Mouse (Mus musculus) brown adipose tissue, adult 24 weeks (tissue): ENCODE results near the gene Rsl24d1. TPM values are rescaled to one million over a fixed set of nuclear protein-coding genes. Genes with fewer than 3 reads are reported as not detected.
A peak's percentile ranks its signal among the peaks of the same experiment; 100 is the strongest.
"Not testable (repeated sequence)": the region's sequence is repeated elsewhere in the genome, so short reads cannot be mapped to it uniquely, and the experiment has no call there.

Source experiments
- H3K27ac ChIP-seq: fragments of 200-500 bp; replicated peaks from 2 replicates; pipeline ENCODE4 v1.5.1; 2012; ENCODE audit warnings: low read depth, mild to moderate bottlenecking, low read length
- H3K4me1 ChIP-seq: fragments of 200-500 bp; 2 replicates; pipeline ENCODE4 v1.6.1; 2012; ENCODE audit warnings: low read length, mixed read lengths; ENCODE audit not compliant: control insufficient read depth, insufficient read depth, insufficient read length
- H3K4me3 ChIP-seq: fragments of 200-500 bp; 2 replicates; pipeline ENCODE4 v1.5.1; 2012; ENCODE audit warnings: low read depth, mild to moderate bottlenecking, low read length, moderate library complexity; ENCODE audit not compliant: insufficient read depth
- polyA plus RNA-seq: library from polyadenylated mRNA; stranded (reverse); fragments of >200 nt; gene quantifications from 2 replicates; pipeline ENCODE4 v1.2.4, GENCODE M21; 2012; ENCODE audit not compliant: missing spikeins, insufficient read depth, insufficient read length

Gene Rsl24d1
- 31.8 and 39.1 TPM in 2 replicates for polyA plus RNA-seq

DNA sequence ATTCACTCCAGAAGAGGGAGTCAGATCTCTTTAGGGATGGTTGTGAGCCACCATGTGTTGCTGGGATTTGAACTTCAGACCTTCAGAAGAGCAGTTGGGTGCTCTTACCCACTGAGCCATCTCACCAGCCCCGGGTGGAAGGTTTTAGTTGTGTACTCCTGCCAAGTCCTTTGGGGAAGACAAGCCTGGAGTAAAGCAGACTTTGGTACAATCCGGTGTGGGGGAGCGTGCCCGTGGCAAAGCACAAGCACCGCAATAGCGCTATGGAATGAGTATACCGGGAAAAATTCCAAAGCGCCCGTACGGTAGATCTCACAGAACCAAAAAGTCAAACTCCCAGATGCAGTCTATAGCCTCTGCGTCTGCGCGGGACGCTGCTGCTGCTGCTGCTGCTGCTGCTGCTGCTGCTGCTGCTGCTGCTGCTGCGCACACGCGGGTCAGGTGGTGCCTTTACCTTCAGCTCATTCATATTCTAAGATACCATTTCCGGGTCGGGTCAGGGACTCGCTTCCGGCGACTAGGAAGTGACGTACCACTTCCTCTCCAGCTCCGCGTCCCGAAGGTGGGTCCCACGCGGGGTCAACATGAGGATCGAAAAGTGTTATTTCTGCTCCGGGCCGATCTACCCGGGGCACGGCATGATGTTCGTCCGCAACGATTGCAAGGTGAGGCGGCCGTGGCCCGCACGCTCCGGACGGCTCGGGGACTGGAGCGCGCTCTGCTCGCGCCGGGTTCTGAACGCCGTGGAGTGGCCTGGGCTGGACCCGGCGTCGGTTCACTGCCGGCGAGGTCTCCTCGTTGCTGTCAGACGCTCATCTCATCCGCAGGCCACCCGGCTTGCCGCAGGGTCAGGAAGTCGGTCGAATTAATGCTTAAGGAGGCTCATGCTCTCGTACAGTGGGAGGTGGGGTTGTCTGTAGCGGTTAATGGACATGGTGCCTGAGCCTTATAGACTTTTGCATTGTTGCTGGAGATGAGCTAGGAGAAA is at the start of gene Rsl24d1:
Gene Rsl24d1 (plus strand): TSS at position 508 of the 988 bp plus-strand sequence.
- H3K27ac ChIP-seq, result peak within 1 kb of the TSS; percentile 57
- H3K4me1 ChIP-seq, result no peaks in the 10 kb centered on the region; the same call in 1 of the 2 replicates
- H3K4me3 ChIP-seq, result peak within 1 kb of the TSS; percentile 87

DNA sequence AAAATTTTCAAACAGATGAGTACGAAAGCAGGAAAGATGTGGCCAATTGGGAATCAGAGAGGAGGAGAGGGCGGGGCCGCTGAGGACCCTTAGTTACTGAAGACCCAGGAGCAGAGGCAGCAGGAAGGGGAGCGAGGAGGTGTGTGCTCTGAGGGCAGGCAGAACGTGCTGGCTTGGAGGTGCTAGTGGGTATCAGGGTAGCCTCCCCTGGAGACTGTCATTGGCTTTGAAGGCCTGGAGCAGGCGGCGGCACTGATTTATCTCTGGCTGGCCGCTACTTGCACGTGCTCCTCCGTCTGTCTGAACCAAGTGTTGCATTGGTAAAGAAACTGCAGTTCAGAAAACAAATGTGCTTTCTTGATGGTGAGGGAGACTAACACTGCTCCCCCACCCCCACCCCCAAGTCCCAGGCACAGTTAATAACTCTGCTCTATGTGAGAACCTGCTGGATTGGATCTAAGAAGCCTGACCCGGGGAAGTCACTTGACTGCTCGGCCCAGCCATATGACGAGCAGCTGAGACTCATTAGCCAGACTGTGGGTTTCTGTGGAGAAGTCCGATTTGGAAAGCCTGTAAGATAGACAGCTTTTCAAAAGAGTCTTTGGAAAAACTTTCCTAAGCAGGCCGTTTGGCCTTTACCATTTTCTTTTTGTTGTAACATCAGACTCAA is 49.5 kb upstream of the Rsl24d1 start:
- Histone ChIP-seq H3K4me1 (no peaks in the 10 kb centered on the region), H3K27ac (no peak overlapping the region), H3K4me3 (no peak overlapping the region)

DNA sequence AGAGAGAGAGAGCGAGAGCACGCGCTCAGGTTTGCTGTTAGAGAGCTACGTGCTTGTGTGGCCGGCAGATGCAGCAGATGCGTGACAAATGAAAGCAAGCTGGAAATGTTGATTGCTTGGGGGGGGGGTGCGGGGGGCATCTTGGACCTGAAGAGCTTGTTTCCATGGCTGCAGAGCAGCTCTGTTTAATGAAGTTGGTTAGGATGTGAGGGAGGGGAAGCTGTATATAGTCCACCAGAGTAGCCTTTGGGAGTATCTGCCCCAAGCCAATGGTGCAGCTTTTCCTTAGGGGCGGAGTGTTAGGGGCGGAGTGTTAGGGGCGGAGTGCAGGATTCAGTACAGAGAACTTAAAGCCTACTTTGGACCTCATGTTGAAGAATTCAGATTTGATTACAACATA is 46.1 kb upstream of the Rsl24d1 start:
- Histone ChIP-seq H3K4me1 (no peaks in the 10 kb centered on the region), H3K27ac (no peak overlapping the region), H3K4me3 (0 out of 2 replicates have a peak overlapping the region, but pooled peaks have one; percentile 3)

DNA sequence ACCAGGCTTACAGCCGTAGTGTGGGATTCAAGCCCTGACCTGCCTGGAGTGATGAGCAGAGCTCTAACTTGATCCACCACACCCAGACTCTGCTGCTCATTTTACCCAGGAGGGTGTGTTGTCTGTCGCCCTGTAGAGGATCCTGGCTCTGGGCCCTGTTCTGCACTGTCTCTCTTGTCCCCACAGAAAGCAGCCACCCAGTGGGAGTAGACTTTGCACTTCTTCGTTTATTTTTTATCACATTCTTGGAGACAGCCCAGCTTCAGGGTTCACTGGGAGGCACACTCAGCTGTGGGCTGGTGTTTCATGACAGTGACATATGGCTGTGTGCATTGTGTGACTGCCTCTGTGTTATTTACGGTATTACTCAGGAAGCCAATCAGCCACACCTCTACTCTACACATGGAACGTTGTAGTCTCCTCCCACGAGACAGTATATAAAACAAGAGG is 45.0 kb upstream of the Rsl24d1 start:
- Histone ChIP-seq H3K27ac (no peak overlapping the region), H3K4me3 (no peak overlapping the region), H3K4me1 (no peaks in the 10 kb centered on the region)

DNA sequence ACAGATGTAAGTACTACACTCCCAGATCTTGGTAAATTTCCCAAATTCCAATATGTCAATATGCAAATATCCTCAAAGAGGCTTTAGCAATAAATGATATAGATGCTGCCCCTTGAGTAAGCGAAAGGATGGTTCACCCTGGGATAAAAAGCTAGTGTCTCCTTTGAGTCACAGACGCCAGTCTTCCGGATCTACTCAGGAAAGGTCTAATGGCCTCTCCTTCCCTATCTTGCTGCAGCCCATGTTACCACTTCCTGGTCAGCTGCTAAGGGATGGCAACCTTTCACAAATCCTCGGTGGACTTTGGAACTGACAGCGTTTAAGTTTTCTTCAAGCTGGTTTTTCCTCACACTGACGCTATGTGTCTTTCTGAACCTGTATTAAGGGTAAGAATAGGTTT is 44.5 kb upstream of the Rsl24d1 start:
- no peak overlapping the region for H3K27ac ChIP-seq

GRCm38 (mm10) chr9:73070971-73071659 is 42.1 kb upstream of the Rsl24d1 start:
- Histone ChIP-seq H3K4me1 (no peaks in the 10 kb centered on the region), H3K4me3 (no peak overlapping the region), H3K27ac (no peak overlapping the region; the same call in 1 of the 2 replicates)

More for the DNA sequence above, 44.5 kb upstream of the Rsl24d1 start:
- no peak overlapping the region for H3K4me3 ChIP-seq
- no peaks in the 10 kb centered on the region for H3K4me1 ChIP-seq

GRCm38 (mm10) chr9:73072426-73072825 is 40.8 kb upstream of the Rsl24d1 start:
- no peak overlapping the region for H3K27ac ChIP-seq
- H3K4me1 ChIP-seq, result no peaks in the 10 kb centered on the region
- H3K4me3 ChIP-seq, result no peak overlapping the region

- Histone ChIP-seq H3K4me1 (no peaks in the 10 kb centered on the region), H3K4me3 (no peak overlapping the region), H3K27ac (no peak overlapping the region)
These were observed 40.1 kb upstream of the Rsl24d1 start for GRCm38 (mm10) chr9:73073169-73073568.

GRCm38 (mm10) chr9:73079349-73079748 is 33.9 kb upstream of the Rsl24d1 start:
- H3K4me3 ChIP-seq, H3K27ac ChIP-seq, H3K4me1 ChIP-seq: not testable (repeated sequence)

DNA sequence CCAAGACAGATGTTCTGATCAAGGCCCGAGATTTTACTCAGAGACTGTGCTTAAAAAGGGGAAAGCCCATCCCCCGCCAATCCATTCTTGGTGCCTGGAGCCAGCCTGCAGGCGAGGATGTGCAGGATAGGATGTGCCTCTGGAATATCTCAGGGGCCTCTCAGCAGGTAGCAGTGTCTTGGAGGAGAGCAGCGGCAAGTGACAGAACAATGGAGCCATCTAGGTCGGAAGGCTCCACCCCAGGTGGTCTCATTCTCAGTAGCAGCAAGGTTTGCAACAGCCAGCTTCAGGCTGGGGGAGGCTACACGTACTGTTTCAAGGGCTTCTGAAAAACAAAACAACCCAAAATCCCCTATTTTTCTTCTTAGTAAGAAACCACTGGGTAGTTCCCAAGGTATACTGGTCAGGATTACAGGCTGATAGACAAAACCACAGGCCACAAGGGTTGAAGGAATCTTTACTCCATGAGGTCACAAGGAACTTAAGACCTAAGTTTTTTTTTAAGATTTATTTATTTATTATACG is 33.4 kb upstream of the Rsl24d1 start:
- no peak overlapping the region for H3K4me3 ChIP-seq
- H3K4me1 ChIP-seq, result no peaks in the 10 kb centered on the region
- no peak overlapping the region for H3K27ac ChIP-seq

- Histone ChIP-seq H3K4me1 (no peaks in the 10 kb centered on the region), H3K27ac (no peak overlapping the region), H3K4me3 (no peak overlapping the region)
These were observed 30.8 kb upstream of the Rsl24d1 start for GRCm38 (mm10) chr9:73082291-73083000.

DNA sequence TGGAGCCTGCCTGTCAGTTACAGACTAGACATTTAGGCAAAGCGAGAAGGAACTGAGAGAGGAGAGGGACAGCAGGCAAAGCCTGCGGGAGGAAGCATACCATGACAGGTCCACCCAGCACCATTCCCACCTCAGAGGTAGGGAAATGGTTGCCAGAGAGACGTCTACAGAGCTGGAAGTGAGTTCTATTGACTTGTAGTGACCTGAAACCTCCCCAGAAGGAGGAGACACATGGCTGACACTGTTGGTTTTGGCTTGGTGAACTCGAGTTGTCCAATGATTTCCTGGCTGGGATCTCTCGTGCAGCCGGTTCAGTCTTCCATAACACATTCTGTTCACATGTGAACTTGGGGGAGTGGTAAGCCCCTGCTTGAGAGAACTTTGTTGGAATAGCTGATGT is 29.3 kb upstream of the Rsl24d1 start:
- Histone ChIP-seq H3K27ac (no peak overlapping the region), H3K4me1 (no peaks in the 10 kb centered on the region), H3K4me3 (no peak overlapping the region)

- Histone ChIP-seq H3K27ac (no peak overlapping the region), H3K4me1 (no peaks in the 10 kb centered on the region), H3K4me3 (no peak overlapping the region)
These were observed 27.4 kb upstream of the Rsl24d1 start for GRCm38 (mm10) chr9:73085845-73086244.

DNA sequence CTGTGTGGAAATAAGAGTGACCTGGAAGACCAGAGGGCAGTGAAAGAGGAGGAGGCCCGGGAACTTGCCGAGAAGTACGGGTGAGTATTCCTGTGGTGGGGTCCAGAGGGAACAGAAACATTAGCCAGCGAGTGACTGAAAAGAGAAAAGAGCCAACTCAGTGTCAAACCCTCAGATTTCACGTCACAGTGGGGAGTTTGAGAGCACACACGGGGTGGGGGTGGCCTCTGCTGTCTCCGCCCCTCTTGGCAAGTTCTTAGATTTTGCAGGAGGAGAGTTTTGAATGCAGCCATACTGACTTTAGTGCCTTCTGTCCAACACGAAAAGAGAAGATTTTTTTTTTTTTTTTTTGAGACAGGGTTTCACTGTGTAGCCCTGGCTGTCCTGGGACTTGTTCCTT is 26.1 kb upstream of the Rsl24d1 start:
- Histone ChIP-seq H3K4me1 (no peaks in the 10 kb centered on the region), H3K27ac (no peak overlapping the region), H3K4me3 (peak overlapping the region; percentile 37; the same call in 1 of the 2 replicates)
